Mouse (Mus musculus): Measurements from ENCODE around the gene Il17d.

DNA sequence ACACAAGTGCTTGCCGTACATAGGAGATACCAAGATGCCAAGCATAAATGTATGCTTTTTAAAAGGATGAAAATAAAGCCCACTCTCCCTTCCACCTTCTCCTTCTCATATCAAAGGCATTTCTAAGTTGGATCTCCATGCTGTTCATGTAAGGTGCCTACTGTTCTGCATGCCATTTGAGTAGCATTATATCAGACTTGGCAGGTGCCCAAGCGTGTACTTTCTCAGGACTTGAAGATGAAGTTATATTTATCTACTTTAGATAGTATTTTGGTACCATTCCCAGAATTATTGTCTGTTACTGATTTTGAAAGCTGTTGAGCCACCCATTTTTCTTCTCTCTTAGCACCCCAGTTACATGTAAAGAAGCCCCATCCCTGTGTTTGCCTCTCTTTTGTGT is 49.5 kb upstream of the Il17d start:
- TF ChIP-seq CTCF (IDR thresholded peaks at IDR 0.05; ENCODE audit: low read depth, low read length) = no peak
- no peak for TF ChIP-seq POLR2A (IDR thresholded peaks at IDR 0.05; ENCODE audit: extremely low read depth, insufficient read depth, low read length)

Measured in liver, adult 2 months (tissue).